Mouse (Mus musculus): ENCODE measurements at regions not wholly inside any gene's neighbourhood (a gene's known extent, or its start where the extent isn't known, plus 50 kb on each side); places are given as distances from the start of the nearest gene placed in this dataset.

GRCm38 (mm10) chr13:116243272-116243784 lies 66.2 kb downstream of the Isl1 start:
- no peak for DNase-seq (ENCODE audit: extremely low spot score in 1 of 2, low spot score in 1 of 2)

- peak in 1 of 2 experiments; percentile 3 for DNase-seq (ENCODE audit: extremely low spot score in 1 of 2, low spot score in 1 of 2)
These were observed 94.4 kb downstream of the Isl1 start for GRCm38 (mm10) chr13:116215101-116215500.

GRCm38 (mm10) chr13:116213843-116214829 lies 95.4 kb downstream of the Isl1 start:
- no peak for DNase-seq (ENCODE audit: extremely low spot score in 1 of 2, low spot score in 1 of 2)

GRCm38 (mm10) chr13:116201177-116201920 lies 108.1 kb downstream of the Isl1 start:
- no peak for DNase-seq (ENCODE audit: extremely low spot score in 1 of 2, low spot score in 1 of 2)

GRCm38 (mm10) chr13:116187059-116187458 lies 122.4 kb downstream of the Isl1 start:
- no peak for DNase-seq (ENCODE audit: extremely low spot score in 1 of 2, low spot score in 1 of 2)

GRCm38 (mm10) chr13:116177781-116178180 lies 131.7 kb downstream of the Isl1 start:
- DNase-seq (ENCODE audit: extremely low spot score in 1 of 2, low spot score in 1 of 2) = no peak

- DNase-seq (ENCODE audit: extremely low spot score in 1 of 2, low spot score in 1 of 2) = no peak
These were observed 134.5 kb downstream of the Isl1 start for GRCm38 (mm10) chr13:116174976-116175375.

GRCm38 (mm10) chr13:116173866-116174265 lies 135.6 kb downstream of the Isl1 start:
- no peak for DNase-seq (ENCODE audit: extremely low spot score in 1 of 2, low spot score in 1 of 2)

- DNase-seq (ENCODE audit: extremely low spot score in 1 of 2, low spot score in 1 of 2) = no peak
These were observed 166.5 kb downstream of the Isl1 start for GRCm38 (mm10) chr13:116143022-116143421.

- no peak for DNase-seq (ENCODE audit: extremely low spot score in 1 of 2, low spot score in 1 of 2)
These were observed 190.8 kb downstream of the Isl1 start for GRCm38 (mm10) chr13:116118664-116119063.

- DNase-seq (ENCODE audit: extremely low spot score in 1 of 2, low spot score in 1 of 2) = peak; percentile 20 to 36
These were observed 198.3 kb downstream of the Isl1 start for GRCm38 (mm10) chr13:116111032-116111808.

GRCm38 (mm10) chr13:116110578-116110977 lies 198.9 kb downstream of the Isl1 start:
- no peak for DNase-seq (ENCODE audit: extremely low spot score in 1 of 2, low spot score in 1 of 2)

DNA sequence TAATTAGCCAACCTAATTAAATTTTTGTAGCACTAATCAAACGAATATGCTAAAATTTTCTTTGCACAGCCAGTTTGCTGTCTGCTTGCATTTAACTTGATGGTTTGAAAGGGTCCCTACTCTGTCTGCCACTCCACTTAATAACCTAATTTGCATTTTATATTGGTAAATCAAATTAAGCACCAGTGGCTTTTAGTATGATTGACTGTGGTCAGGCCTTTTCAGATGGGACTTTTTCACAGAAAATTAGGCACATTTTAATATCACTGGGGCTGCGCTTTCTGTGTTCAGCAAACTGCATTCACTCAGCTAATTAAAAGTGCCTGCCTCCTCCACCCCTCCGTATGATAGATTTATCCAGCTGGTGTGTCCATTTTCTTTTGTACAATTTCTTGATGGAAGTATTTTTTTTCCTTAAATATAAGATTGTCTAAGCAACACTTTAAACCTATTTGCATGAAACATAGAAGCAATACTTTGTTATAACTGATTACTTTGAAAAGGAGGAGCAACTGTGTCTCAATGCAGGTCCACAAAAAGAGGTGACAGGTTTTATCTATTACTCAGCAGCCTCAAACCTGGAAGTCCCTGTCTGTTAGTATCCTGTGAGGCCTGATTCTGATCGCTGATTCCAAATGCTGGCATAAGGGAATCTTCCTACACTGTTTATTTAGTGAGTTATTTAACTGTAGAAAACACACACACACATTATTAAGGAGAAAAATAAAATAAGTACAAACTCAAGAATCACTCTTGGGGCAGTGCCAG lies 221.8 kb downstream of the Isl1 start:
- DNase-seq (ENCODE audit: extremely low spot score in 1 of 2, low spot score in 1 of 2) = no peak

- no peak for DNase-seq (ENCODE audit: extremely low spot score in 1 of 2, low spot score in 1 of 2)
These were observed 222.3 kb downstream of the Isl1 start for GRCm38 (mm10) chr13:116087140-116087539.

DNA sequence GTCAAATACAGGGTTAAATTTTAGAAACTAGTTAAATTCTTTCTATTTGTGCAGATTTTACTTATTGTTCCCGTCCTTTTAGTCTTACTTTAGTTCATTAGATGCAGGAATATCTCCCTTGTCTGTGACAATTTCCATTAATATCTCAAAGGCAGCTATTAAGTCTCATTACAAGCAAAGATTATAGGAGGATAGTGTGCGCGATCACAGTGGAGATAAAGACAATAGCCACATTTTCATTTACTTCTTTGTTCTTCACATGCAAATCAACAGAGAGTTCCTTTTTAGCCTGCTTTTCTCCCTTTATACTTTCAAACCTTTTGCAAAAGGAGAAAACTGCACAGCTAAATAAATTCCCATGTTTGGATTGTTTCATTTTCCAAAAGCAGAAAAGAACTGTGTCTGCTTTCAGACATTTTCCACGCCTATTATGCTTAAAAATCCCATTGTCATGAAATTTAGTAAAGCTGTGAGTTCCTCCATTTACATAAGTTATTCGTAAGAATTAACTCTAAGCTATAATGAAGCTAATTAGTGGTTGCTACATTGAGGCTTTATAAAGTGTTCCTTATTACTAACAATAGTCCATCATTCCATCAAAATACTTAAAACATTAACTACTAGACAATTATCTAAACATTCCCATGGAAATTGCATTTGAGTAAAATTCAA lies 252.4 kb downstream of the Isl1 start:
- no peak for DNase-seq (ENCODE audit: extremely low spot score in 1 of 2, low spot score in 1 of 2)

GRCm38 (mm10) chr13:116056112-116056652 lies 253.3 kb downstream of the Isl1 start:
- DNase-seq (ENCODE audit: extremely low spot score in 1 of 2, low spot score in 1 of 2) = no peak

DNA sequence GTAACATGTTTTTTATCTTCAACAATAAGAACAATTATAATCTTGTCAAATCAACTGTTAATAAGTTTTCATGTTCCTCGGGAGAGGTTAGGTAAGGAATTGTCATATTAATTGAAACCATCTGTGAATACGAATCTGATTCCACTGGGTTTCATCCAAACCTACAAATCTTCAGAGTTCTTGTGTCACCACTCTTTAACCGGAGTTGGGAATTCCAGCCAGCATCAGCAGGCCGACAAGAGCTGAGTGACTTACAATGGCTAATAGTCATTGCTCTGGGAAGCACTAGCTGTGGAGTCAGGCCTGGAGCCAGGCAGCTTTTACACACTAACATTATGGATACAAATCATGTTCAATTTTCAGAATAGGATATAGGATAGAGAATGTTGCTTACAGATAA lies 273.3 kb downstream of the Isl1 start:
- no peak for DNase-seq (ENCODE audit: extremely low spot score in 1 of 2, low spot score in 1 of 2)

GRCm38 (mm10) chr13:116030152-116030720 lies 279.3 kb downstream of the Isl1 start:
- DNase-seq (ENCODE audit: extremely low spot score in 1 of 2, low spot score in 1 of 2) = no peak

DNA sequence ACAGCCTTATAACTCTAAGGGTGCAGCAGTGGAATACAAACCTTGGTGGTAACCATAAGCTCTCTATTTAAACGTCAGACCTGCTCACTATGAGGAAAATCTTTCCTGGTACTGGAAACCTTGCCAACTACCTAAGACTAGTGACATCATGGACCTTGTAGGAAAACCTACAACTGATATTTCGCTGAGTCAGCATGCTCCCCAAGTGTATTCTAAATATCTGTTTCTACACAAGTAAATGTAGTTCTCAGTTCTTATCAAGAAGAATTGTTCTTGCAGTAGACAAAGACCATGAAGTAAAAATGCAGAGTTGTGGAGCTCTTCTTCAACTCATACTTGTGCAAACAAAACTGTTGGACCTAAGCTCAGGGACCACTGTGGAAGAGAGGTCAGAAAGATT lies 280.9 kb downstream of the Isl1 start:
- DNase-seq (ENCODE audit: extremely low spot score in 1 of 2, low spot score in 1 of 2) = no peak

All from frontal cortex, adult 2 months (tissue).